Mouse (Mus musculus) forebrain, embryonic 15.5 days (tissue): ENCODE data around the gene Fam184a. TPM values are rescaled to one million over a fixed set of nuclear protein-coding genes. Genes with fewer than 3 reads are reported as not detected.

ENCODE experiments used
- polyA plus RNA-seq: library from polyadenylated mRNA; unstranded; fragments of >200 nt; fragmentation: Nextera tagmentation; extraction: Ambion mirVana; gene quantifications from 2 replicates; pipeline ENCODE4 v1.2.1, GENCODE M21; 2015

Gene Fam184a
- polyA plus RNA-seq, 1 experiment from 2014 or later = 9.2 TPM

Other genes with a start within 250 kb of the Fam184a start
- gene Asf1a, start 154.4 kb downstream of the Fam184a start, polyA plus RNA-seq = 101 and 114 TPM in 2 replicates
- gene Mcm9, start 120.7 kb downstream of the Fam184a start, polyA plus RNA-seq = 9.5 and 10.2 TPM in 2 replicates